Mouse (Mus musculus) right cerebral cortex, adult 2 months (tissue): ENCODE results near the gene Capn15.

Source experiments
- DNase-seq, 2 experiments: peaks; one replicate each; pipeline ENCODE4 v3.0.0; 2021 to 2022; ENCODE audit warnings: low spot score in 2 of 2

The Capn15 gene

DNA sequence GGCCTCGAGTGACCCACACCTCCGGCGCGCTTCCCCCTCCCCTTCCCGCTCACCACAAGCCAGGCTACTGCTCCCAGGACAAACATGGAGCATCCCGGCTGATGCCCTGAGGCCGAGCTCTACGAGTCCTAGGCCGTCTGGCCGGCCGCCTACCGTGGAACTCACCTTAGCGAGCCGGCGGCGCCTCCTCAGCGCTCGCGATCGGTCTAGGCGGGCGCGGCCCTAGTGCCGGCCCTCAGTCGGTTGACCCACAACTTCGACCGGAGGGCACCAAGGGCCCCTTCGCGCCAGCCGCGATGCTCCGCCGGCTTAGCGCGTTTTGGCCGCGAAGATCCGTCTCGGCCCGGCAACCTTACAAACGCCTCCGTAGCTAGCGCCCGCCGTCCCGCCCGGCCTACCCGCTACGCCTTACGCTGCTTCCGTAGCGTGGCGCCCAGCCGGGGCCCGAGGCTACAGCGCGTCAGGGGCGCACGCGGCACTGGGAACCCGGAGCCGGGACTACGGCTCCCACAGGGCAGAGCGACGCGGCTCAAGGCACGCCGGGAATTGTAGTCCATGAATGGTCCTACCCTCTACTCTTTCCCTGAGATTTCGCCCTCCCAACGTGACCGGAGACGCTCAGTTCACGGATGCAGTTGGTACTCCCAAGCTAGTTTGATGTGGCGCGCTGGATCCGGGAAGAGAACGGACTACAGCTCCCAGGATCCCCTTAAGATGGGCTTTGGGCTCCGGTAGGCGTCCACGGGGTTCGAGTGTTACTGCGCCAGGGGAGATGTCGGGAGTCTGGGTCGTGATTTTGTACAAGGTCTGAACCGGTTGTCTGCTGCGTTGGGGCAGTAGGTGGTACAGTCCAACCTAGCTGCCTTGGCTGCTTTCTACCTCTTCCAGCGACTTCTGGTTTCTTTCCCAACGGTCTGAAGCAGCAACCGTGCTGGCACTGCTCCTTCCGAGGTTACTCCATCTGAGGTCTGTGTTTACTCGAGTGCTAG is at the start of gene Capn15:
Gene Capn15 (minus strand): TSS at position 491 of the 989 bp plus-strand sequence.
- peak; percentile 96 for DNase-seq

GRCm38 (mm10) chr17:26032037-26032436 is 46.4 kb upstream of the Capn15 start:
- DNase-seq = no peak

GRCm38 (mm10) chr17:26031583-26031982 is 46.0 kb upstream of the Capn15 start:
- peak; percentile 51 to 58 for DNase-seq

DNA sequence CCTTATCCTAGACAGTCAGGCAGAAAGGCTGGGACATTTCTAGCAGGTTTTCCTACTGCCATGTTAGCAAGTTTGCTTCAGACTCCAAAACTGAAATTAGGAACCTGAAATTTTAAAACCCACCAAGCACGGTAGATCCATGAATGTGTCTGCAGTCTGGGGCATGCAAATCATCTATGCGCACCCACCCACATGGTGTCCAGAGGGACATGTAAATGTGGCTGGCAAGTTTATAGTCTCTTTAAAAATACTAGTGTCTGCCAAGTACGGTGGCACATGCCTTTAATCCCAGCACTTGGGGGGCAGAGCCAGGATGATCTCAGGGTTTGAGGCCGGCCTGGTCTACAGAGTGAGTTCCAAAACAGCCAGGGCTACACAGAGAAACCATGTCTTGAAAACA is 42.7 kb upstream of the Capn15 start:
- no peak for DNase-seq

DNA sequence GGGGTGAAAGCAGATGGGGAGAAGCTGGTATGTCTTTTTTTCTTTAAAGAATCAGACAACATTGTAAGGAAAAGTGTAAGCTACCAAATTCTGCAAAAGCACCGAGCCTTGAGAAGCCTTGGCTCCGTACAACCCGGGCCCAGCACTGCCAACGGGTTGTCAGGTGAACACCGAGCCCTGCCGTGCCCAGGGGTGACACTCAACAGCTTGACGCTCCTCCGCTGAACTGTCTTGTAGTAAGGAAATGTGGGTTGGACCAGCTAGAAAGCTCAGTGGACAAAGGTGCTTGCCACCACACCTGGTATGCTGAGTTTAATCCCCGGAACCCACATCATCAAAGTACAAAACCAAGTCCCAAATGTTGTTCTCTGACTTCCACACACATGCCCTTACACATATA is 39.1 kb upstream of the Capn15 start:
- no peak for DNase-seq

DNA sequence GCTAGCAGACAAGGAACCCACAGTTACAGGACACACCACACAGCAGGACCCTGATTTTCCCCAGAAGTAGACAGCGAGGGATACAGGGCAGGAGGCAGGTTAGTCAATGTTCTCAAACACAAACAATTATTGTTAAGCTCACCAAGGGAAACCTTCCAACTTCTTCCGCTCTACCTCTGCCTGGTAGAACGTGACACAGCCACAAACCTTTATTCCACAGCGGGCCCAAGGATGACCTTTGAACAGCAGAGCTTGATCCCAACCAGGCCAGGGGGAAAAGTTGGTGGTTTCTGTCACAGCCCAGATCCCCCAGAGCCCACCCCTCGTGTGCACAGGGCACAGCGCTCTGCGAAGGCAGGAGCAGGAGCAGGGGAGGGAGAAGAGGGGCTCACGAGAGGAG is 38.4 kb upstream of the Capn15 start:
- no peak for DNase-seq

DNA sequence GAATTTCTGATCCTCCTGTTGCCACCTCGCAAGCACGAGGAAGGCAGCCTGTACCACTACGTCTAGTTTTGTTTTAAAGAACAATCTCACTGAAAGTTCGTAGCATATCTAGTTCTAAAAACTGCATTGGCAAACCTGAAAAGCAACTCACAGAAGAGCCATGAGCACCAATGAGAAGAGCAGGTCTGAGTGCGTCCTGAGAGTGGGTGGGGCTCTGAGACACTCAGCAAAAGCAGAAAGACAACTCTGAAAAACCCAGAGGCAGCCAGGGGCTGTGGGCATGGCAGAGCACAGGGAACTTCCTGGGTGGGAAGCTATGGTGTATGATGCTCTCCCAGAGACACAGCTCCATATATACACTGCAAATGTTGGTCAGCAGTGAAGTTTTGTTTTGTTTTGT is 37.6 kb upstream of the Capn15 start:
- DNase-seq = no peak

DNA sequence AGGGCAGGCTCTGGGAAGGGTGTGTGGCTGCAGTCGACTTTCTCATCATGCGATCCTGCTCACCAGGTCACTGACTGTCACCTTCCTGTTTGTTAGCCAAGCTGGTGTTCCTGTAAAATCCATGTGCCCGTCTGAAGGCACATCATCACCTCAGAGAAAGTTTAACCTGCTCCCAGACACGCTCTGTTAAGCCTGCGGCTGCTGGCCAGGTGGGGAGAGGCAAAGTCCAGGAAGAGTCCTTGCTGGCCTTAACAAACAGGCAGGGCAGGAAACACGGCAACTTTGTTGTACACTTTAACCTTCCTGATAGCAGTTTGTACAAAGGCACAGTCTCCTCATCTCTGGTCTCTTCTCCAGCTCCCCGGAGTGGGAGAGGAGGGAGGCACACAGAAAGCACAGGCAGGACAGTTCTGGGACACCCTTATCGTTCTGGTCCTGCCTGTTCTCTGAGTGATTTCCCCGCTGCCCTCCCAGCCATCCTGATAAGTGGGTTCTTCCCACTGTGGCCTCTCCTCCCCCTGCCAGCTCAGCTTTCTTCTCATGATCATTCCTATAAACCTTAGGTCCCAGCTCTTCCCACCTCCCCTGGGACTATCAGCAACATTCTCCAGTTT is 36.2 kb upstream of the Capn15 start:
- no peak for DNase-seq

DNA sequence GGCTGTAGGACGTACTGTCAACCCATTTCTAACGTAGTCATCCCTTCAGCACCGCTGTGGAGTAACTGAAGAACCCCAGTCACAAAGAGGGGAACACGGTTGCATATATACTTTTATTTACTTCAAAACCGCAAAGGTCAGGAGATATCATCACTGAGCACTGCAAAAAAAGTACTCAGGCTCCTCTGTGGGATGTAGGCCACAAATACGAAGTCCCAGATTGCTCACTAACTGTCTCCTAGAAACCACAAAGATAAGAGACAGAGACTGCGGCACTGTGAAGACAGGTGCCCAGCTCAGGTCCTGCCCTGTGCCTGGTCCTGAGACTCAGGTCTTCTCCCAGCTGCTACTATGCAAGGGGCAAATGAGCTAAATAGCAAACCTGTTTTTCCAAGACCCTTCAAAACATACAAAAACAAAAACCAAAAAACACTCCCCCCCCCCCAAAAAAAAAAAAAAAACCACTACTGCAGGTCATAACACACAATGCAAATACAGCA is 35.3 kb upstream of the Capn15 start:
- no peak for DNase-seq

DNA sequence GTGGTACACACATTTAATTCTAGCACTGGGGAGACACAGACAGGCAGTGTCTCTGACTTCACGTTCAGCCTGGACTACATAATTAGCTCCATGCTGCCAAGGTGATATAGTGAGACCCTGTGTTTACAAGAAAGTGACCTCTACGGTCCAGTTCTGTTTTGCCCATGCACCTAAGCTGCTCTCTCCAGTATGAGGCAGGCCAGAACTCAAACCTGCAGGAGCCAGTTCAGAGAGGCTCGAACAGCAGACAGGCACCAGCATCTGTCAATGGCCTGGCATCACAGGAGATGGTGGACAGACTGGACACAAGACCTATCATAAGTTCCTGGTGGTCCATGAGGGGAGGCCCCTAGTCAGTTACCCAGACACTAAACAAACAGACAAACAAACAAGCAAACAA is 32.8 kb upstream of the Capn15 start:
- no peak for DNase-seq

GRCm38 (mm10) chr17:26017949-26018348 is 32.4 kb upstream of the Capn15 start:
- DNase-seq = no peak

DNA sequence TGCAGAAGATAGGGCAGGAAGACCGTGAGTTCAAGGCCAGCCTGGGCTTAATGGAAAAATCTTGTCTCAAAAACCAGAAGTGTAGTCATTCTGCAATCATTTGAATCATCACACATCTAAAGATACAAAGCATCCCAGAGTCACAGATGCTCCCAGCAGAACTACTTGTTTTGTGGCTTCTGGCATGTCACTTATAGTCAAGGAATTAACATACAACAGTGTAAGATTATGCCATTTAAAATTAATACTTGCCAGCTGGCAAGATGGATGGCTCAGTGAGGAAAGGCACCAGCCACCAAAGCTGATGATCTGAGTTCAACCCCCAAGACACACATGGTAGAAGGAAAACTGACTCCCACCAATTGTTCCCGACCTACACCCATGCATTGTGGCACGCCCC is 31.4 kb upstream of the Capn15 start:
- no peak for DNase-seq

- peak; percentile 75 to 77 for DNase-seq
Observed at GRCm38 (mm10) chr17:26013711-26014110, 28.1 kb upstream of the Capn15 start.

DNA sequence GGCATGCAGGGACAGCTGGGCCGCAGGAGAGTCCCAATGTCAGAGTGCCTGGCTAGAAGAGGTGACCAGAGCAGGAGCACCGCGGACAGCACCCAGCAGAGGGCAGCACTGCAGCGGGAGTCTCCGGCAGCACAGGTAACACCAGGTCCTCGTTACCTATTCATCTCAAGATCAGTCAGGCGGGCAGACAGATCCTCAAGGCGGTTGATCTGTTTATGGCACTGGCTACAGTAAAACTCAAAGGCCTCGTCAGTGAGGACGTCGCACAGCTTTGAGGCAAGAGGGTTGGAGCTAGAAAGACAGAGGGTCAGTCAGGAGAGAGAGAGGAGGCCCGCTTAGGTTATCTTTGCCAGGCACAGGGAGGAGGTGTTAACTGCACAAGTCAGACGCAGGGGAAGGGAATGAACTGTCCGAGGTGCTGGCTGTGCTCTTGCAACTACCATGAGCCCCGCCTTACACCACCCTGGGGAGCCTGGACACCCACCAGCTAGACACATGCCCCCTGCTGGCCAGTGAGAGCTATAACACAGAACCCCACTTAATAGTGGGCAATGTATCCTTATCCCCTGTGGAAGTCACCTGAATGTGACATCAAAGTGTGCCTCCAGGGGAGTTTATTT is 26.4 kb upstream of the Capn15 start:
- peak; percentile 66 to 74 for DNase-seq

GRCm38 (mm10) chr17:26009540-26009939 is 23.9 kb upstream of the Capn15 start:
- peak; percentile 91 to 92 for DNase-seq

GRCm38 (mm10) chr17:26008787-26009186 is 23.2 kb upstream of the Capn15 start:
- DNase-seq = no peak

GRCm38 (mm10) chr17:26008331-26008730 is 22.7 kb upstream of the Capn15 start:
- no peak for DNase-seq

DNA sequence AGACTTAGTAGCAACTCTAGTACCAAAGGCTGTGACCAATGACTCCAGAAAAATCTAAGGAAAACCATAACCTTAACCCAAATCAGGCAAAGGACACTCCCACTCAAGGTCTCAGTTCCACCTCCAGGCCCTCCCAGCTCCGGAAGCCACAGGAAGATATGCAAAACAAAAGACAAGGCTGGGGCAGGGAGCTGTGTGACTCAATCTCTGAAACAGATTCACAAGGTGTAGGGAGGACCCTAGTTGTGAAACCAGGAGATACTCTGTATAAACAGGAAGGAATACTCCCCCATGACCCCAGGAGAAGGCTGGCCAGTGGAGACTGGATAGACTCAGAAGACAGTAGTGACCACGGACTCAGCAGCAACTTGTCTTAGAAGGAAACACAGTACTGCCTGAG is 22.1 kb upstream of the Capn15 start:
- DNase-seq = no peak

GRCm38 (mm10) chr17:26005731-26006450 is 20.3 kb upstream of the Capn15 start:
- DNase-seq = no peak

DNA sequence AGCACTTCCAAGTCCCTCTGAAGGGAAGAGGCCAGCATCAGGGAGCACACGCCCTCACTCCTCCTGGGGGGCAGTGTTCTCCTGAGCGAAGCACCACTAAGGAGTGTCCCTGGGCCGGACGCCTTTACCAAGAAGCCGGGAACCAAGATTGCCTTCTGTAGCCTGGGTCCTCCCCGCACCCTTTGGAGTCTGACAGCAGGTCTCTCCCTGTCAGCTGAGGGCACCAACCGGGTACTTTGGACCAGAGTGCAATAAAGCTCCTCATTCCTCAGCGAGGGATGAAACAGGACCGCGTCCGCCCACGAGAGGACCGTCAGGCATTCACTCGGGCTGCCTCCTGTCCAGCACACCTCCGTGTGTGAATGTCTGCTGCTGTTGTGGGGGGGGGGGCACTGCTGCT is 19.1 kb upstream of the Capn15 start:
- no peak for DNase-seq

GRCm38 (mm10) chr17:26003864-26004263 is 18.3 kb upstream of the Capn15 start:
- no peak for DNase-seq

GRCm38 (mm10) chr17:25998425-25998824 is 12.8 kb upstream of the Capn15 start:
- no peak for DNase-seq
